Mouse (Mus musculus) layer of hippocampus, adult 8-10 months (tissue): ENCODE measurements around the gene Apoa5. TPM values are rescaled to one million over a fixed set of nuclear protein-coding genes. Genes with fewer than 3 reads are reported as not detected.

Experiments
- DNase-seq, 2 experiments: peaks; one replicate each; pipeline ENCODE4 v3.0.0; 2022; ENCODE audit warnings: low spot score in 2 of 2
- total RNA-seq, 4 experiments: library from RNA; stranded (reverse); gene quantifications; 2 replicates each; pipeline ENCODE4 v1.2.4; 2022

Gene Apoa5
- total RNA-seq, result not detected

GRCm38 (mm10) chr9:46268343-46268873 lies at the start of gene Apoa5:
Apoa5 (plus strand) TSS chr9:46268633.
- no peak for DNase-seq

DNA sequence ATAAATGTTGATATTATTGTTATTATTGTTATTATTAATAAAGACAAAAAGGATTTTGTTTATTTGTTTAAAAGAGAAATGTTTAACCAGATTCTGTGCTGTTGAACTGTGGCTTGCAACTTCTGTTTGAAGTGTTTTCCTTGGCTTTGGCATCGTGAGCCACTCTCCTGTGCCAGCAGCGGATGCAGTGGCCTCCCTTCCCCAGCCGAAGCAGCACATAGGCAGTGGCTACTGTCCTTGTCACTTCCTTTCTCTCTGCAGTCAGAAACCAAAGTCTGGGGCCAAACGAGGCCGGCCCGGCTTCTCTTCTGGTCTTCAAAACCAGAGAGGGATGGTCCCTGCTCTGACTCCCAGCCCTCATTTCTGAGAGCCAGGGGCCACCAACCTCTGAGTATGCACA lies 45.3 kb upstream of the Apoa5 start:
- no peak for DNase-seq

- no peak for DNase-seq
Observed at GRCm38 (mm10) chr9:46224101-46224500, 44.3 kb upstream of the Apoa5 start.

DNA sequence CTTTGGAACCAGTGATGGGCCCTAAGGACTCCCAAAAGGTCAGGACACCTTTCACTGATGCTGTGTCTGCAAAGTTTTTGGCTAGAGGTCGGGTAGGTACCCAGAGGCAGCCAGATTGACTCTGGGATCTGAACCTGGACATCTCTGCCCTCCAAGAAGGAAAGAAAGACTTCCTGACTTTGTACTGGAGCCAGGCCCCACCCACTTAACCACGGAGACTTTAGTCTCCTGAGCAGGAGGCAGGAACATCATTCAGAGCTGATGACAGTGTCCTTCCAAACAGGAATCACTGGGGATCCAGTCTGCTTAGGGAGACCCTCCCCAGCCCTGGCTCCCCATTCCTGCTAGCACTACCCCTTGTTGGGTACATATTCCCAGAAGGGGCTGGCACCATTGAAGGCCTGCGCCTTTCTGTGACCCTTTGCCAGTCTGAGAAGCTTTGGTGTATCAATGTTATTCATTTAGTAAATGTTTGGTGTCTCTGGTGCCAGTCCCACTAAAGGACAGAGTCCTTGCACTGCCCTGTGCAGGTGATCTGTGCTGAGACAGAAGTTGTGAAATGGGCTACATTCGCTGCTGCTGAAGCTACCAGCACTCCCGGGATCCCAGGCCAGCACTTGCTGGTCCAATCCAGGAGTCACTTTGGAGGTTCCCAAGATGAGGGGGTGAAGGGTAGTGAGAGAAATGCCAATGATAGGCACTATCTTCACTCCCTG lies 43.3 kb upstream of the Apoa5 start:
- no peak for DNase-seq

- no peak for DNase-seq
Observed at GRCm38 (mm10) chr9:46227064-46227614, 41.3 kb upstream of the Apoa5 start.

DNA sequence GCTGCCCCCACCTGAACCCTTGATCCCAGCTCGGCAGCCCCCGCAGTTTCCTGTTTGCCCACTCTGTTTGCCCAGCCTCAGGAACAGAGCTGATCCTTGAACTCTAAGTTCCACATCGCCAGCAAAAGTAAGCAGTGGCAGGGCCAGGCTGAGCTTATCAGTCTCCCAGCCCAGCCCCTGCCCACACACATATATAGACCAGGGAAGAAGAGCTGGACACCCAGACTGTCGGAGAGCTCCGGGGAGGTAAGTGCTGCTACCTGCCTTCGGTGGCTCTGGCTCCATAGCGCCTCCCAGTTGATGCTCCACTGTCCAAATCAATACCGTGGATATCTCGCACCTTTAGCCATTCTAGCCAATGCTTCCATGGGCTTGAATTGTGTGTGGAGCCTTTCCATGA lies 39.9 kb upstream of the Apoa5 start, which contains the start of gene Apoa1:
Gene Apoa1 (plus strand): TSS at position 90 of the 400 bp plus-strand sequence.
- no peak for DNase-seq

GRCm38 (mm10) chr9:46229573-46230449 lies 38.6 kb upstream of the Apoa5 start:
- DNase-seq, result peak; percentile 85 to 92

DNA sequence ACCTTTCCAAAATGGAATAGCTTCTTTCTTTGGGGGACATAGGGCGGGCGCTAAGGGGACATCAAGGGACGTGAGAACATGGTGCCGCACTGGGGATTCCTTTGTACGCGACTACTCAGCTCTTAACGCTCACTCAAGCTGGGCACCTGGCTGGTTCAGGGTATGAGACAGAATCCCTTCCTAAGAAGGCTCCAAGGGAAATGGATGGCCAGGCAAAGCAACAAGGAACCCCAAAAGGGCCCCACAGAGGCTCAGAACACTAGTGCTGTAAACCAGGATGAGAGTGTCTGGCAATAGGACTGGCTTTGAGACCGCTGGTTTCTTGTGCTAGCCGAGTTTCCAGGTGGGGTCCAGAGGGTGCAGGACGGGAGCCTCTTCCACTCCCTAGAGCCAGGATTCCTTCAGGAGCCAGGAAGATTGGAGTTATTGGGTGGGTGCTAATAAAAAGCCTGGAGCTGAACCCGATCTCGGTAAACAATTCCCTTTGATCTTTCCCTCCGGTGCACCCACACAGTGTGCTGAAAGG lies 37.9 kb upstream of the Apoa5 start:
- no peak for DNase-seq

- DNase-seq, result no peak
Observed at GRCm38 (mm10) chr9:46235196-46235595, 33.2 kb upstream of the Apoa5 start.

DNA sequence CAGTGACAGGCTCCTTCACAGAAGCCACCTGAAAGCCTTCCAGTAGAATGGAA lies 33.0 kb upstream of the Apoa5 start, which contains the start of gene Apoc3:
Gene Apoc3 (minus strand): TSS at position 41 of the 53 bp plus-strand sequence.
- no peak for DNase-seq

DNA sequence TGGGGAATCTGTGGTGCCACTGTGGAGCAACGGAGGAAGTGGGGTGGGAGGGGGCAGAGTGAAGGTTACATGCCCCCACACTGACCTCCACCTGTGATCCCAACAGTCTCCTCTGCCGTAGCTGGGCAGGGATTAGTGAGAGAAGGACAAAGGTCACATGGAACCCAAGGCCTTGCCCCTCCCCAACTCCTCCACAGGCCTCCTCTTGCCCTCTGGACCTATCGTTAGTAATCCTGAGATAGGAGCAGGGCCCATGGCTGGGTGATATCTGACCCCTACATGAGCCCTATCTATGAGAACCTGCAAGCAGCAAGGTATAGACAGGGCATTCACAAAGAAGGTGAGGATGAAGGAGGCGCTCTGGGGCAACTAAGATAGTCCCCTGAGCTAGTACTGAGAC lies 32.8 kb upstream of the Apoa5 start:
- DNase-seq, result no peak

- DNase-seq, result no peak
Observed at GRCm38 (mm10) chr9:46238850-46239249, 29.6 kb upstream of the Apoa5 start.

- no peak for DNase-seq
Observed at GRCm38 (mm10) chr9:46240526-46241153, 27.8 kb upstream of the Apoa5 start, which contains the start of gene Apoa4. Apoa4 (plus strand) TSS chr9:46240696.

GRCm38 (mm10) chr9:46241818-46242217 lies 26.6 kb upstream of the Apoa5 start:
- DNase-seq, result no peak

DNA sequence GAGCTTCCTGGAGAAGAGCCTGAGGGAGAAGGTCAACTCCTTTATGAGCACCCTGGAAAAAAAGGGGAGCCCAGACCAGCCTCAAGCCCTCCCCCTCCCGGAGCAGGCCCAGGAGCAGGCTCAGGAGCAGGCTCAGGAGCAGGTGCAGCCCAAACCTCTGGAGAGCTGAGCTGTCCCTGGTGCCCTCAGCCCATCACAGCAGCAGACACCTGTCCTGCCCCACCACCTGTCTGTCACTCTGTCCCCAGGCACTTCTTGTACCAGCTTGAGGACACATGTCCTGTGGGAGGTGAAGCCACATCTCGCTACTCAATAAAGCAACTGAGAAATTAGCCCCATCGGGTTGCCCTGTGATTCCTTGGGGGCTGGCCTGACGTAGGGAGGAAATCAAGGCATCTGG lies 25.3 kb upstream of the Apoa5 start:
- DNase-seq, result no peak

DNA sequence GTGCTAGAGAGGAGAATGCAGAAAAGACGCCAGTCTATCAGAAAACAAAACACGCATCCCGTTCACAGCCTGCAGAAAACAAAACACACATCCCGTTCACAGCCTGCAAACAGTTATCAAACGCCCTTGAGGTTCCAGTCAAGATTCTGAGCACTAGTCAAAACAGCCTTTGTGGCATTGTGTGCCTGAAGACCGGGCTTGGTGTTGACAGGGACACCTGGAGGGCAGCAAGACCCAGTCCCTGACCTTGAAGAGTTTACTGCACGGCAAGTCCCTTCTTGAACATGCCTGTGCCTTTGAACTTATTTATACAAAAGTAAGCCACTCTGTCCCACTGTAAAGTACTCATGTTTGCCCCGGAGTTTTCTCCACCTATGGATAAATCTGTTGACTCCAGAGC lies 24.8 kb upstream of the Apoa5 start:
- no peak for DNase-seq

GRCm38 (mm10) chr9:46246752-46247324 lies 21.6 kb upstream of the Apoa5 start:
- DNase-seq, result peak in 1 of 2 experiments; percentile 75

GRCm38 (mm10) chr9:46256177-46256576 lies 12.3 kb upstream of the Apoa5 start:
- DNase-seq, result no peak

DNA sequence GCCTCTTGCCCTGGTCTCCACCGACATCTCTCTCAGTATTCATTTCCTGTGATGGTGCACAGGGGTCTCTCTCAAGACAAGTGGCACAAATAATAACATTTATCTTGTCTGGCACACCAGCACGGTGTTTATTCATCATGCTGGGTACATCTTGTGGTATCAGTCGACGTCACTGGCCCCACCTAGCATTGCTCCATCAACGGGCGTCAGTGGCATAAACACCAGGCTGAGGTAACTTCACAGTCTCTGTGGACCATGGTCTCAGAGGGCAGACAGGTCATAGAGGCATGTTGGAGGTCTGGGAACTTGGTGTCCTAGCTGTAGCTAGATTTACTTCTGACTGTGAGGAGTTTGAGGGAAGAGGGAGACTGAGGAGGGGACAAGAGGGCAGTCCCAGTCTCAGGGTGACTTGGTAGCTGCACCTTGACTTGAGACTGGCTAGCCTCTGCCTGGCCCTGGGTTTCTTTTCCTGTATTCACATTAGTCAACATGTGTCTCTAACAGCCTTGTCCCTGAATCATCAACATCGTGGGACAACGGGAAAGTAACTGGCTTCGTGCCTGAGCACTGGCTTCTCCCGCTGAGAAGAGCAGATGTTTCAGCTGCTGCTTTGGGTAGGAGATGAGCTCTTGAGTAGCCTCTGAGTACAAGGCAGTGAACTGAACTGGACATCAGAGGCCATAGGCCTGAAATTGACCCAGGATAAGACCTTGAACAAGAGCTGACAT lies 11.6 kb upstream of the Apoa5 start:
- DNase-seq, result no peak

DNA sequence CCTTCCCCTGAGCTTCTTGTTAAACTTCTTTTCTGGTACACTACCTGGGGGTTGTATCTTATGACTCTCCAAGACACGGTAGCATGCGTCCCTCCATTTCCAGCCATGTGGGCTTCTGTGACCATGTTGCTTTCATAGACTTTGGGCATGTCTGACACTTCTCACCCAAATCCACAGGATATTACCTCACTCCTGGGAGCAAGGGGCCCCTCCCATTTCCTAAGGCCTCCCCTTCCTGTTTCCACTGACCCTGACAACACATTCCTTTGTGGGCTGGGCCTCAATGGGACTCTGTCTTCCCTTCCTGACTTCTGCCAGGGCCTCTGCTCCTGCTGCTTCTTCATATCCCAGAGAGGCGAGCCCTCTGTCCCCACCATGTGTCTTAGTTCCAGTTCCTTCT lies 10.9 kb upstream of the Apoa5 start:
- DNase-seq, result no peak

GRCm38 (mm10) chr9:46259111-46259510 lies 9.3 kb upstream of the Apoa5 start:
- no peak for DNase-seq
